In the genomic region with DNA sequence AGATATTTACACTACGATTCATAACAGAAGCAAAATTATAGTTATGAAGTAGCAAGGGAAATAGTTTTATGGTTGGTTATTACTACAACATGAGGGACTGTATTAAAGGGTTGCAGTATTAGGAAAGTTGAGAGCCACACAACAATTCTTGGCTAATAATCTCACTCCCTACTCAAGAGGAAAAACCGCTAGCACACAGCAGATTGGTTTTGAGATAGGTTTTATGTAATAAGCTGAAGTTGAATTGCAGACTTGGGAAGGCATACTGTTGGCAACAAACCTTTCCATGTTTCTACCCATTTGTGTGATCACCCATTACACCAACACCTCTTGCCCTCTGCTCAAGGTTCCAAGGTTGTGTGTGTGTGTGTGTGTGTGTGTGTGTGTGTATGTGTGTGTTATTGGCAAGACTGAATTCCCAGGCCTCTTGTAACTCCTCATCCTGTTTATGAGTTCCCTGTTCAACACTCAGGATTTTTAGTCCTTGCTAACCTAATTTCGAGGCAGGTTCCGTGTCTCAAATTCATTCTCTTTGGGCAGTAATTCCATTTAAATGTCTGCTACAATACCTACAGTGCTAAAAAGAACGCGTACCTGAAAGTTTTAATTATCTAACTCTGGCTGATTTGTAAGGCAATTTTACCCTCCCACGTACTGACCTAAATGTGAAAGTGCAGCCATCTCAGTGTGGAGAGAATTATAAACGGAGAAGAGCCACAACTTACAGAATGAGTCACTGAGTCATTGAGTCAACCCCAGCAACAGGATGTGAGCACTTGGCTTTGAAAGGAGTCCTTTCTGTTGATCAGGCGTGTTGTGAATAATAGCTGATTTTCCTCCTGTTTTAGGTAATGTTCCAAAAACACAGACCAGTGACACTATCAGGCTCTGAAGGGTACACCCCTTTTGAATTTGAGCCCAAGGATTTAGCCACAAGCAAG, we compare ENCODE assay signal across 19 mouse cellular contexts.
DNase-seq lines count a peak whose midpoint lies in the region; ATAC-seq and TF ChIP-seq lines count a peak whose summit lies in the region.
"Had no signal": no experiment of that assay in that cellular context is flagged by ENCODE, and none has a peak within 500 bp of the region (broad histone marks: within the 10 kb centered on the region; RNA-seq: fewer than 3 reads in every experiment).

No protein-coding gene starts in this region.

- ATAC-seq in erythroblast, adult 5-6 weeks (replicated peaks; ENCODE audit: low FRiP score, poor library complexity, severe bottlenecking), result no peak
- ATAC-seq: hindbrain, embryonic 16.5 days; Patski had no signal

- peak overlapping the region in 2 of 3 experiments; percentile 2 to 32 for H3K4me3 ChIP-seq in CH12.LX (replicated peaks in 1 of 3; ENCODE audit: low read depth in 2 of 3, low read length in 2 of 3, poor library complexity in 1 of 3)
- no peak overlapping the region for H3K4me3 ChIP-seq in embryonic fibroblast, embryonic 13.5 days (ENCODE audit: insufficient read depth, low read length)
- H3K4me3 ChIP-seq: embryonic facial prominence, embryonic 15.5 days; lung, embryonic 15.5 days; midbrain, embryonic 10.5 days; stomach, embryonic 15.5 days had no signal

- in situ Hi-C loops in CH12.LX (cut with MboI; ENCODE audit: low pct_ligation_motif_present, low pct_unique_long_range_greater_than_20kb, low sequenced_read_pairs), result loop anchor here (5.0 kb wide), 1 partner anchor 46 kb away; no protein-coding TSS in a partner anchor

- TF ChIP-seq POLR2A in CH12.LX (IDR thresholded peaks at IDR 0.05; ENCODE audit: low read depth, low read length), result no peak
- TF ChIP-seq POLR2A in embryonic fibroblast, embryonic 13.5 days (IDR thresholded peaks at IDR 0.05; ENCODE audit: low read depth, low read length), result no peak

- intact Hi-C loops in left cerebral cortex, postnatal 36 days (cut with DNase I), result no loop called here

- H3K9me3 ChIP-seq in CH12.LX (replicated peaks; ENCODE audit: low read length), result no peaks in the 10 kb centered on the region
- H3K9me3 ChIP-seq: embryonic facial prominence, embryonic 15.5 days; lung, embryonic 15.5 days; midbrain, embryonic 10.5 days; stomach, embryonic 15.5 days had no signal

- no peaks in the 10 kb centered on the region for H3K27me3 ChIP-seq in CH12.LX (replicated peaks)
- H3K27me3 ChIP-seq: embryonic facial prominence, embryonic 15.5 days; lung, embryonic 15.5 days; Patski; stomach, embryonic 15.5 days had no signal

- DNase-seq in spleen, postnatal 36 days (ENCODE audit: low spot score in 2 of 2), result peak; percentile 13 to 31
- DNase-seq in spleen, postnatal 10 days (ENCODE audit: low spot score in 2 of 2), result no peak
- peak; percentile 80 for DNase-seq in CH12.LX (ENCODE audit: extremely low read depth)
- no peak for DNase-seq in left cerebral cortex, postnatal 36 days (ENCODE audit: low spot score in 2 of 2)
- DNase-seq in layer of hippocampus, postnatal 36 days, result no peak
- DNase-seq: cerebellum, postnatal 25 days; gastrocnemius, postnatal 14 days; kidney, adult 8-10 months; kidney, postnatal 4 days; right cerebral cortex, postnatal 14 days; thymus, postnatal 25 days had no signal

- H3K9ac ChIP-seq in CH12.LX (ENCODE audit: insufficient read depth, low read depth), result no peak overlapping the region
- H3K9ac ChIP-seq: embryonic facial prominence, embryonic 15.5 days; lung, embryonic 15.5 days; stomach, embryonic 15.5 days had no signal

- dilution Hi-C loops in CH12.LX (cut with MboI; ENCODE audit: extremely low pct_ligation_motif_present, extremely low pct_unique_long_range_greater_than_20kb, low sequenced_read_pairs), result no loop called here

- no peaks in the 10 kb centered on the region for H3K79me2 ChIP-seq in CH12.LX (replicated peaks; ENCODE audit: control insufficient read depth, extremely low read depth, insufficient read depth, poor library complexity, severe bottlenecking)

- peaks cover 14 to 49% of the 10 kb centered on the region in 2 experiments for H3K4me1 ChIP-seq in CH12.LX (ENCODE audit: control insufficient read depth in 1 of 2, insufficient read depth in 2 of 2)
- H3K4me1 ChIP-seq in embryonic fibroblast, embryonic 13.5 days (ENCODE audit: control insufficient read depth, insufficient read depth, low read length), result peaks cover 12% of the 10 kb centered on the region
- H3K4me1 ChIP-seq: embryonic facial prominence, embryonic 15.5 days; lung, embryonic 15.5 days; midbrain, embryonic 10.5 days; stomach, embryonic 15.5 days had no signal

- no peak overlapping the region for H3K27ac ChIP-seq in CH12.LX (ENCODE audit: insufficient read depth, low read depth)
- peak overlapping the region; percentile 90 for H3K27ac ChIP-seq in embryonic fibroblast, embryonic 13.5 days (ENCODE audit: insufficient read depth, low read length)
- H3K27ac ChIP-seq: embryonic facial prominence, embryonic 15.5 days; lung, embryonic 15.5 days; midbrain, embryonic 10.5 days; stomach, embryonic 15.5 days had no signal

- TF ChIP-seq RAD21 in CH12.LX (IDR thresholded peaks at IDR 0.05; ENCODE audit: low read depth, low read length), result no peak

- TF ChIP-seq EP300 in CH12.LX (IDR thresholded peaks at IDR 0.05; ENCODE audit: low read length), result peak; percentile 92

- H3K36me3 ChIP-seq in CH12.LX (replicated peaks in 1 of 2; ENCODE audit: control insufficient read depth in 1 of 2, insufficient read depth in 1 of 2, low read length in 1 of 2), result no peaks in the 10 kb centered on the region
- H3K36me3 ChIP-seq: lung, embryonic 15.5 days; stomach, embryonic 15.5 days had no signal

- peak overlapping the region; percentile 64 for H3K4me2 ChIP-seq in CH12.LX (ENCODE audit: insufficient read depth, low read depth, poor library complexity, severe bottlenecking)
- H3K4me2 ChIP-seq: embryonic facial prominence, embryonic 15.5 days; lung, embryonic 15.5 days; stomach, embryonic 15.5 days had no signal

- no peak for TF ChIP-seq CTCF in CH12.LX (conservative IDR thresholded peaks at IDR 0.05 in 1 of 2, IDR thresholded peaks at IDR 0.05 in 1 of 2; ENCODE audit: low read depth in 2 of 2, low read length in 2 of 2)
- TF ChIP-seq CTCF in embryonic fibroblast, embryonic 13.5 days (IDR thresholded peaks at IDR 0.05; ENCODE audit: borderline replicate concordance, insufficient read depth, low read length), result no peak

TF ChIP-seq in CH12.LX, 34 proteins besides CTCF, POLR2A, EP300 and RAD21:
- TF ChIP-seq MAZ (IDR thresholded peaks at IDR 0.05; ENCODE audit: low read depth, low read length) (no peak), POLR2AphosphoS2 (IDR thresholded peaks at IDR 0.05; ENCODE audit: low read depth, low read length) (no peak), SMC3 (IDR thresholded peaks at IDR 0.05; ENCODE audit: low read depth, low read length) (no peak), MAFK (IDR thresholded peaks at IDR 0.05; ENCODE audit: insufficient replicate concordance, low read length) (peak; percentile 81), BHLHE40 (IDR thresholded peaks at IDR 0.05; ENCODE audit: low read depth, low read length) (peak; percentile 85), TBP (conservative IDR thresholded peaks at IDR 0.05; ENCODE audit: low read depth, low read length) (peak; percentile 57; the same call in 1 of the 2 replicates), MEF2A (IDR thresholded peaks at IDR 0.05; ENCODE audit: borderline replicate concordance, low read depth, low read length) (peak; percentile 42; the same call in 1 of the 2 replicates), MAX (IDR thresholded peaks at IDR 0.05; ENCODE audit: low read length) (no peak), ETS1 (conservative IDR thresholded peaks at IDR 0.05; ENCODE audit: low read depth, low read length) (peak; percentile 94), MYC (IDR thresholded peaks at IDR 0.05; ENCODE audit: low read depth, low read length) (0 out of 2 replicates have a peak, but pooled peaks have one; percentile 33), TCF12 (IDR thresholded peaks at IDR 0.05; ENCODE audit: low read depth, low read length) (0 out of 2 replicates have a peak, but pooled peaks have one; percentile 14), JUND (conservative IDR thresholded peaks at IDR 0.05; ENCODE audit: low read depth, low read length) (peak; percentile 93), IRF4 (IDR thresholded peaks at IDR 0.05; ENCODE audit: low read depth, low read length) (peak; percentile 95), PAX5 (IDR thresholded peaks at IDR 0.05; ENCODE audit: low read length) (no peak), JUN (IDR thresholded peaks at IDR 0.05; ENCODE audit: insufficient read depth, low read depth, low read length) (peak; percentile 81)

Comparison
In these comparisons a context has a peak if more than half of its experiments do, and no peak if none do; other contexts are left out.
1. DNase-seq: peak in spleen, postnatal 36 days (2 of 2) and CH12.LX (single experiment); none in spleen, postnatal 10 days (0 of 2), left cerebral cortex, postnatal 36 days (0 of 2) and layer of hippocampus, postnatal 36 days (0 of 2).